Mouse (Mus musculus) liver, postnatal 0 days (tissue): ENCODE results near the gene 1700080E11Rik.

Experiments used
- CTCF ChIP-seq: sonication (generic); IDR thresholded peaks from 2 replicates; pipeline ENCODE4 v1.5.1; 2016; ENCODE audit warnings: antibody characterized with exemption, low read depth
- EP300 ChIP-seq: IDR thresholded peaks from 2 replicates; pipeline ENCODE4 v1.6.1; 2016; ENCODE audit warnings: antibody characterized with exemption, low read depth, mild to moderate bottlenecking

DNA sequence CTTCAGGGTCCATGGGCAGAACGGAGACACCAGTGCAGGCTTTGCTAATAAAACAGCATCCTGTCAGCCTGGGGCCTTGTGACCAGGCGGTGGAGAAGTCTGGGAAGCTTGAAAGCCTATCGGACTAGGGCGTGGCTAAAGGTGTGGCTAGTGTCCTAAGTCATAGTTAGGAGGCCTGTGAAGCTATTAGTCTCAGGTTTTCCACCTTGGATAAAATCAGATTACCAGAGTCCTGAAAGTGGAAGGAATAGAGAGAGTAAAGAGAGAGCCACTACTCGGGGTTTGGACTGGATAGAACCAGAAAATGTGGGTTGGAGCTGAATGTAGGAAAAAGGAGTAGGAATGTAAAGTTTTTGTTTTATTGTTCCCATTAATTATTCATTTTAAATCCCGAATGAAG is at the start of gene 1700080E11Rik:
- TF ChIP-seq CTCF (no peak), EP300 (no peak)
